Mouse (Mus musculus) cerebellum, adult 2 months (tissue): Measurements from ENCODE around the gene Smg6. TPM values are rescaled to one million over a fixed set of nuclear protein-coding genes. Genes with fewer than 3 reads are reported as not detected.

Experiments used
- DNase-seq, 2 experiments: peaks; one replicate each; pipeline ENCODE4 v3.0.0; 2021
- H3K27ac ChIP-seq: fragments of 200-500 bp; 2 replicates; pipeline ENCODE4 v1.5.1; 2012; ENCODE audit warnings: low read length, control low read depth, inconsistent platforms; ENCODE audit not compliant: insufficient read depth
- H3K27me3 ChIP-seq: fragments of 200-500 bp; 2 replicates; pipeline ENCODE4 v1.6.1; 2012; ENCODE audit warnings: inconsistent platforms, mild to moderate bottlenecking, low read length, moderate library complexity; ENCODE audit not compliant: control insufficient read depth, insufficient read depth
- H3K4me1 ChIP-seq: fragments of 200-500 bp; 2 replicates; pipeline ENCODE4 v1.6.1; 2011; ENCODE audit warnings: low read length; ENCODE audit not compliant: control insufficient read depth, insufficient read depth
- H3K4me3 ChIP-seq: fragments of 200-500 bp; replicated peaks from 2 replicates; pipeline ENCODE3; 2011; ENCODE audit warnings: mild to moderate bottlenecking, low read depth, low read length, control low read depth; ENCODE audit not compliant: insufficient read depth
- CTCF ChIP-seq: fragments of 200-500 bp; IDR thresholded peaks from 2 replicates; pipeline ENCODE4 v1.5.1; 2011; ENCODE audit warnings: low read depth, mild to moderate bottlenecking, control low read depth, low read length, moderate library complexity, borderline replicate concordance; ENCODE audit not compliant: insufficient read depth
- POLR2A ChIP-seq: fragments of 200-500 bp; IDR thresholded peaks from 2 replicates; pipeline ENCODE4 v1.6.1; 2011; ENCODE audit warnings: low read length, control low read depth, borderline replicate concordance; ENCODE audit not compliant: insufficient read depth
- WGBS: fragments of 180-500 bp; shearing (Covaris S2); methylation state at CpG from one replicate; pipeline ENCODE4 v1.1.7; 2018; 5-methylcytosine and 5-hydroxymethylcytosine counted together
- polyA plus RNA-seq: library from polyadenylated mRNA; depleted of rRNA; stranded (reverse); fragments of >200 nt; gene quantifications from 2 replicates; pipeline ENCODE4 v1.2.3, GENCODE M21; 2012

The Smg6 gene
- polyA plus RNA-seq, 1 experiment, result 31.1 TPM

DNA sequence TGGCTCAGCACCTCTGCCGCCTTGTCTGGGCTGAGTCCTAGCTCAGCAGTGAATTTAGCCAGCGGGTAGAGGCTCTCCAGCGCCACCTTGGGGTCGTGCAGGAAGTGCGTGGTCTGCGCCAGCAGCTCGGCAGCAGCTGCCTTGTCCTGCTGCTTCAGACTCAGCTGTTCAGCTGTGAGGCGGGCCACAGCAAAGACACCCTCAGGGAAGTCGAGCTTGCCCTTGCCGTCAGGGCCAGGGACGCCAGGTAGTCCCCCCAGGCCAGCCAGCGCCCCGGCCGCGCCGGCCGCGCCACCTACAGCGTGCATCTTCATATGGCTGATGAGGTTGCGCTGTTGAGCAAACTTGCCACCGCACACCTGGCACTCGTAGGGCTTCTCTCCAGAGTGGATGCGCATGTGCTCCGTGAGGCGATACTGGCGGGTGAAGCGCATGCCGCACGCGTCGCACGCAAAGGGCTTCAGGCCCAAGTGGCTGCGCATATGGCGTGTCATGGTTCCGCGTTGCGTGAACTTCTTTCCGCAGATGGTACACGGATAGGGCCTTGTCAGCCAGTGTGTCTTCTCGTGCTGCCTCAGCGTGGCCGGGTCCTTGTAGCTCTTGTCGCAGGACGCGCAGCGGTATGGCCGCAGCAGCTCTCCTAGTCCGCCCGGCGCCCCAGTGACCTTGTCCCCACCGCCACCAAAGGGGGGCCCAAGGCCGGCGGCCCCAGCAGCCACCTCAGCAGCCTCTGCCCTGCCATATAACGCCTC is 240.0 kb downstream of the Smg6 start:
- peak overlapping the region; percentile 28 for H3K4me3 ChIP-seq
- peak; percentile 49 to 66 for DNase-seq
- H3K27me3 ChIP-seq, result no peaks in the 10 kb centered on the region
- 26% methylated on average over 54 of the region's 54 CpGs for WGBS
- H3K27ac ChIP-seq, result no peak overlapping the region
- TF ChIP-seq POLR2A, result no peak
- TF ChIP-seq CTCF, result peak; percentile 70
- peaks cover 8% of the 10 kb centered on the region; the same call in 1 of the 2 replicates for H3K4me1 ChIP-seq

DNA sequence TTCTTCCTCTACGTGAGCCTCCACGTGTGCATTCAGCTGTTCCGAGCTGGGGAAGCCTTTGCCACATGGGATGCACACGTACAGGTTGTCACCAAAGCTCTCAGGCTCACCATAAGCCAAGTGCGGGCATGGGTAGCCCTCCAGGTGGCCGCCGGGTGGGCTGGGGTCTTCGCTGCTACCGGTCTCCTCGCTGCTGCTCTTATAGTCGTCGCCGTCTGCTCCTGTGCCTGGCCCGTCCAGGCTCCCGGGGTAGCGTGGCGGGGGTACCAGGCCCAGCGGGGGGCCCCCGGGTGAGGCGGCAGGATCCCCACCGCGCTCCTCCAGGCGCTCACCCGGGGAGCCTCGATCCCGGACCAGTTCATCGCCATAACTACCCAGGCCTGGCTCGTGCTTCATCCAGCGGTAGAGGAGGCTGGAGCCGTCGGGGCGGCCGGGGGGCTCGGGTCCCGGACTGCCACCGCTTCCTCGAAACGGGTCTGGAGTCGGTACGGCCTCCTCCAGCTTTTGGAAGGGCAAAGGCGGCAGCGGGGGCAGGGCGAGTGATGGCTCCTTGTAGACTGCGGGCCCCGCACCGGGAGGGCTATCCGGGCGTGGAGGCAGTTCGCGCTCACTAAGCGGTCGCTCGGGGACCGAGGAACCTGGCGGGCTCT is 240.7 kb downstream of the Smg6 start:
- Histone ChIP-seq H3K4me1 (peaks cover 8% of the 10 kb centered on the region; the same call in 1 of the 2 replicates), H3K27ac (no peak overlapping the region), H3K4me3 (no peak overlapping the region), H3K27me3 (no peaks in the 10 kb centered on the region)
- no peak for TF ChIP-seq CTCF
- 29% methylated on average over 55 of the region's 55 CpGs for WGBS
- peak; percentile 25 to 35 for DNase-seq

DNA sequence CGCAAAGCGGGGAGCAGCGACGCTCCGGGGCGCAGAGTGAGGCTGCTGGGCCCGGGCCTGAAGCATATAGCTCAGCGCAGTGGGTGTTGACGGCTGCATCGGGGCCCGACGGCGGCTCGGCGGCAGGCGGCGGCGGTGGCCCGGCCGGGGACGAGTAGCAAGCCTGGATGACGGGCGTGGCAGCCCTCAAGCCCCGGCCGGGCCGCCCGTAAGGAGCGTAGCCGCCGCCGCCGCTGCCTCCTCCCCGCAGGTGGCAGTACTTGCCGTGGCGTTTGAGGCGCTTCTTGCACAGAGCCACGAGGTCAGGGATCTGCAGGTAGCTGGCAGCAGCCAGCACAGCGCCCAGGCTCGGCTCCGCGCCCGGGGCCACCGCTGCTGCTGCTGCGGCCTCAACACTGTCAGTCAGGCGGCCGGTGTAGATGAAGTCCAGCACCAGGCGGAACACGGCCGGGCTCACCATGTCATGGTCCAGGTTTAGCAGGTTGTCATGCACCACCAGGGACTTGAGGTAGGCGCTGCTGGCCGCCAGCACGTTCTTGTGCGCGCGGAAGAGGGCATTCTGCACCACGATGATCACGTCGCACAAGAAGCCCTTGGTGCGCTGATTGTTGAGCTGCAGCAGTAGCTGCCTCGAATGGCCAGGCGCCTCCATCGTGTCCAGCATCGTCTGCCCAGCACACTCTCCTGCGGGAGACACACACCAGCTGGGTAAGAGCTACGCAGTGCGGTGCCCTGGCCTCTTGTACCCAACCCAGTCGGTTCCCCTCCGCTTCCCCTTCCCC is 241.4 kb downstream of the Smg6 start:
- no peak overlapping the region for H3K4me3 ChIP-seq
- no peaks in the 10 kb centered on the region for H3K27me3 ChIP-seq
- peak in 1 of 2 experiments; percentile 47 for DNase-seq
- H3K4me1 ChIP-seq, result peaks cover 3% of the 10 kb centered on the region; the same call in 1 of the 2 replicates
- WGBS, result 37% methylated on average over 68 of the region's 68 CpGs
- H3K27ac ChIP-seq, result no peak overlapping the region
- no peak for TF ChIP-seq CTCF
- no peak for TF ChIP-seq POLR2A

DNA sequence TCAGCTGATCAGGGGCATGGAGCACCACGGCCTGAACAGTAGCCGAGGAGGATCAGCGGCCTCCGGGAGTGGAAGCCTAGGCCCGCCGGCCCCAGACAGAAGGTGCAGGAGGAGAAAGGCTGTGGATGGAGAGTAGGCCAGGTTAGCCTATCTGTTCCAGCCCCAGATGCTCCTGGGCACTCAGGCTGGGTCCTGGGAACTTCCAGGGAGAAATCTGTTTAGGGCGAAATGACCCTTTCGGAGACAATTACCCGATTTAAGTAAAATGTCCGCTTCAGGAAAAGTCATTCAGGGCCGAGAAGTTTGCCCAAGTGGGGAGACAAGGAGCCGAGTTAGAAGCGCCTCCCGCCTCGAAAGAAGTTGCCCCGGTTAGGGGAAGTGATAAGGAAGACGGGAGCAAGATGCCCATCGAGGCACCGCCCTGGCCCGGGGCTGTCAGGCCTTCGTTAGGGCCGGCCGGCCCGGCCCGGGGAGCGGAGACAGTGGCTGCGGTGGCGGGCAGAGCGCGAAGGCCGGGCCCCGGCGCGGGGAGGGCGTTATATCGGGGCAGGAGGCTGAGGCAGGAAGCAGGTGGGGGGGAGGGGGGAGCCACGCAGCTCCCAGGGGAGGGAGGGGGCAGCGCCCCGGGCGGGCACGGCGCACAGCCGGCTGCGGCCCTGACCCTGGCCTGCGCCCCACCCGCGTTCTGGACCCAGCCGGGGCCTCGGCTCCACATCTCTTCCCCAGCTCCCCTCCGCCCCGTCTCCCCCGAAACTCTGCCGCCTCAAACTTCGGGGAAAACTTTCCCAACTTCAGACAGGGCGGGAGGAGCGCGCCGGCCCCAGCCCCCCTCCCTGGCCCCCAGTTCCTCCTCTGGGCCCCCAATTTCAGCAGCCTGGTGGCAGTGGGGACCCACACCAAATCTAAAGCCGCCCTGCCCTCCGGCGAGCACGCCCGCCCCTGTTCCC is 242.3 kb downstream of the Smg6 start:
- Histone ChIP-seq H3K27ac (no peak overlapping the region), H3K27me3 (no peaks in the 10 kb centered on the region), H3K4me3 (no peak overlapping the region), H3K4me1 (peaks cover 3% of the 10 kb centered on the region; the same call in 1 of the 2 replicates)
- DNase-seq, result no peak
- TF ChIP-seq CTCF (no peak), POLR2A (no peak)
- 62% methylated on average over 53 of the region's 63 CpGs for WGBS

DNA sequence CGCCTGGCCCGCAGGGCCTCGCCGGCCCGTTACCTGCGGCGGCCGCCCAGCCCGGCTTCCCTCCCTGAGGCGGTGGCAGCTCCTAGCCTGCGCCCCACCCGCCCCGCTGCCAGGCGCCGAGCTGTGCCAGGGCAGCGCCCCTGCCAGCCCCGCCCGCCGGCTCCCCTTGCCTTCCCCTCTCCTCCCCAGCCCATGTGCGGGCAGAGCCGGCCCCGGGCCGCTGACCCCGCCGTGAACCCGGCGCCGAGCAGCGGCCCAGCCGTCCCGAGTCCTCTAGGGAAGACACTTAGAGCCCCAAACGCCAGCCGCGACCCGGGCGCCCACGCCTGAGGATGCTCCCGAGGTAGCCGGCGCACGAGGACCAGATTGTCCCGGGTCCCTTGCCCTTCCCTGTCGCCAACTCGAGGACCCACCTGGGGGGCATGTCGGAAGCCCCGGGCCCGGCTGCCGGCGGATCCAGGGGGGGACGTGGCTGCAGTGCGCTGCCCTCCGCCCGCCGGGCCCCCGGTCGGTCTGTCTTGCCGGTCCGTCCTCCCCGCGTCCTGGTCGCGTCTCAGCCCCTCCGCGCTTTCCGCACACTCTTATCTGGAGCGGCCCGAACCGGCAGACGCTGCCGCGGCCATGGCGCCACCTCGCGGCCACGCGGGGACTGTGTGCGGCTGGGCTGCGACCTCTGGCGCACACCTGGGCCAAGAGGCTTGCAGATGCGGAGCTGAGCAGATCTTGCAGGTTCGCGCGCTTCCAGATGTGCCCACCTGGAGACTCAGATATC is 243.2 kb downstream of the Smg6 start:
- DNase-seq, result peak; percentile 75 to 82
- Histone ChIP-seq H3K4me3 (peak overlapping the region; percentile 46), H3K27me3 (no peaks in the 10 kb centered on the region), H3K4me1 (peaks cover 3% of the 10 kb centered on the region; the same call in 1 of the 2 replicates), H3K27ac (no peak overlapping the region)
- 2% methylated on average over 83 of the region's 83 CpGs for WGBS
- TF ChIP-seq CTCF (peak; percentile 76), POLR2A (no peak)

DNA sequence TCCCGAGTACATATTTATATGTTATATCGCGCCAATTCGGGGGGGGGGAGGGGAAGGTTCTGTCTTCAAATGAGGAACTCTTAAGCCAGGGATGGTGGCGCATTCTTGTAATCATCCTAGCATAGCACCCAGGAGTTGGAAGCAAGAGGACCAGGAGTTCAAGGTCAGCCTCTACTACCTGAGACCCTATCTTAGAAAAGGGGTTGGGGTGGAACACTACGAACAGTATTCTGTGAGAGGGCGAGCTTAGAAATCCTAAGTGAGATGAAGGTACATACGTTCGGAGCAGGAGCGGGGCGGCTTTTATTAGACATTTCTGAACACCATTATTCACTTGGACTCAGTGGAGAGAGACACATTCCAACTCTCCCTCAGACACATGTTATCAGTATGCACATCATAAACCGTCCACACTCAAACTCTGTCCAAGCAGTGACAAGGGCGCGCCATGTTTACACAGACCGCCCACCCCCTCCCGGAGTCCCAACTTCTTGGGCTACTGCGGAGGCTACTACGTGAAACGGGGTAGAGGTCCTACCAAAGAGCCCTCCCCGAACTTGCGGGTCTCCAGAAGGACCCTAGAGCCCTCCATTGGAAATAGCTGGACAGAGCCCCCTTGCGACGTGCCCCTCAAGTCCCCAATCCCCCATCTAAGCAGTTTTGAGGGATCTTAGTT is 243.9 kb downstream of the Smg6 start, which contains the start of gene Hic1:
TSS of gene Hic1 (minus strand) at position 115 of the 676 bp plus-strand sequence.
- DNase-seq, result no peak
- Histone ChIP-seq H3K27me3 (no peaks in the 10 kb centered on the region), H3K27ac (no peak within 1 kb of the TSS), H3K4me1 (peaks cover 3% of the 10 kb centered on the region; the same call in 1 of the 2 replicates), H3K4me3 (peak within 1 kb of the TSS; percentile 64)
- WGBS, result 5% methylated on average over 23 of the region's 23 CpGs
- TF ChIP-seq CTCF (no peak), POLR2A (no peak)
